19 mouse cellular contexts compared by ENCODE assay signal in the genomic region with DNA sequence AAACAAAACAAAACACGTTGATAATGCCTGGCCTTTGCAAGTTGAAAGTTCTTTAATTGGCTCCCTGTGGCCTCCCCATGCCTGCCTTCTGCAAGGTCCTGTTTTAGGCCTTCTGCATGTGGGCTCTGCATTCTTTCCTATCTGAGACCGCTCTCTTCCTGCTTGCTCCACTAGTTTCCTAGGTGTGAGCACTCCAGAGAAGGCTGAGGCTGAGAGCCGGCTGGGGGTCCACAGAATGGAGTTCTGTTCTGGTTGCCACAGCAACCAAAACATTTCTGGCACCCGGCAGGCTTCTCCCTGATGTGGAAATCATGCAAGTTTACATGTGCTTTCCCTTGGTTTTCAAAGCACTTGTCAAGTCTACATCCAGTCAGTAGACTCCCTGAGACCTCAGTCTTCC. TPM values are rescaled to one million over a fixed set of nuclear protein-coding genes. Genes with fewer than 3 reads are reported as not detected.
A peak's percentile ranks its signal among the peaks of the same experiment; 100 is the strongest.
DNase-seq lines count a peak whose midpoint lies in the region; ATAC-seq and TF ChIP-seq lines count a peak whose summit lies in the region.
"Had no signal": no experiment of that assay in that cellular context is flagged by ENCODE, and none has a peak within 500 bp of the region (broad histone marks: within the 10 kb centered on the region; RNA-seq: fewer than 3 reads in every experiment).

No protein-coding gene starts in this region.

- 0 out of 2 replicates have a peak, but pooled peaks cover 2% of the 10 kb centered on the region for H3K4me1 ChIP-seq in hindbrain, embryonic 13.5 days (replicated peaks)
- peaks cover 5% of the 10 kb centered on the region for H3K4me1 ChIP-seq in hindbrain, embryonic 10.5 days (replicated peaks)
- peaks cover 5% of the 10 kb centered on the region; the same call in 1 of the 2 replicates for H3K4me1 ChIP-seq in forebrain, postnatal 0 days (ENCODE audit: insufficient read depth)
- H3K4me1 ChIP-seq in neural tube, embryonic 15.5 days = peaks cover 4% of the 10 kb centered on the region; the same call in 1 of the 2 replicates
- H3K4me1 ChIP-seq: embryonic facial prominence, embryonic 12.5 days; neural tube, embryonic 13.5 days had no signal

- no peak overlapping the region for H3K4me2 ChIP-seq in hindbrain, embryonic 13.5 days
- no peak overlapping the region for H3K4me2 ChIP-seq in forebrain, postnatal 0 days (ENCODE audit: low read depth)
- no peak overlapping the region for H3K4me2 ChIP-seq in neural tube, embryonic 15.5 days
- H3K4me2 ChIP-seq: embryonic facial prominence, embryonic 12.5 days; neural tube, embryonic 13.5 days had no signal

- 9% methylated on average over 4 of the region's 4 CpGs for WGBS in hindbrain, embryonic 13.5 days
- 9% methylated on average over 4 of the region's 4 CpGs for WGBS in hindbrain, embryonic 10.5 days
- 7% methylated on average over 4 of the region's 4 CpGs for WGBS in forebrain, postnatal 0 days
- 17% methylated on average over 4 of the region's 4 CpGs for WGBS in neural tube, embryonic 15.5 days

- H3K36me3 ChIP-seq in hindbrain, embryonic 13.5 days = no peaks in the 10 kb centered on the region
- no peaks in the 10 kb centered on the region for H3K36me3 ChIP-seq in hindbrain, embryonic 10.5 days
- no peaks in the 10 kb centered on the region for H3K36me3 ChIP-seq in forebrain, postnatal 0 days (ENCODE audit: insufficient read depth)
- H3K36me3 ChIP-seq in neural tube, embryonic 15.5 days = no peaks in the 10 kb centered on the region
- H3K36me3 ChIP-seq: embryonic facial prominence, embryonic 12.5 days; neural tube, embryonic 13.5 days had no signal

- no peak overlapping the region for H3K9ac ChIP-seq in hindbrain, embryonic 13.5 days
- H3K9ac ChIP-seq in forebrain, postnatal 0 days = no peak overlapping the region
- no peak overlapping the region for H3K9ac ChIP-seq in neural tube, embryonic 15.5 days (replicated peaks)
- H3K9ac ChIP-seq: embryonic facial prominence, embryonic 12.5 days; neural tube, embryonic 13.5 days had no signal

- no peak overlapping the region for H3K27ac ChIP-seq in hindbrain, embryonic 13.5 days
- H3K27ac ChIP-seq in hindbrain, embryonic 10.5 days = no peak overlapping the region
- H3K27ac ChIP-seq in forebrain, postnatal 0 days (ENCODE audit: low read depth, low read length) = no peak overlapping the region
- no peak overlapping the region for H3K27ac ChIP-seq in neural tube, embryonic 15.5 days (replicated peaks)
- H3K27ac ChIP-seq: embryonic facial prominence, embryonic 12.5 days; neural tube, embryonic 13.5 days had no signal

- DNase-seq in hindbrain, embryonic 10.5 days (ENCODE audit: low spot score) = no peak
- DNase-seq in retina, postnatal 1 day = peak; percentile 4
- DNase-seq in retina, embryonic 14.5 days (ENCODE audit: low spot score) = no peak
- DNase-seq in forebrain, postnatal 0 days = peak; percentile 75
- DNase-seq in kidney, postnatal 14 days = no peak
- DNase-seq: cerebellum, postnatal 14 days; heart, adult 18-20 months; heart, postnatal 14 days; kidney, adult 11 months; lung, adult 2 months; right cerebral cortex, postnatal 25 days had no signal

- TF ChIP-seq CTCF in forebrain, postnatal 0 days (IDR thresholded peaks at IDR 0.05; ENCODE audit: low read depth) = no peak

- no peaks in the 10 kb centered on the region for H3K27me3 ChIP-seq in hindbrain, embryonic 13.5 days
- H3K27me3 ChIP-seq in hindbrain, embryonic 10.5 days (ENCODE audit: insufficient read depth, poor library complexity, severe bottlenecking) = no peaks in the 10 kb centered on the region
- H3K27me3 ChIP-seq in forebrain, postnatal 0 days (ENCODE audit: insufficient read depth, low read length) = no peaks in the 10 kb centered on the region
- no peaks in the 10 kb centered on the region for H3K27me3 ChIP-seq in neural tube, embryonic 15.5 days (replicated peaks)
- H3K27me3 ChIP-seq: embryonic facial prominence, embryonic 12.5 days; neural tube, embryonic 13.5 days had no signal

- H3K4me3 ChIP-seq in hindbrain, embryonic 13.5 days = no peak overlapping the region
- H3K4me3 ChIP-seq in hindbrain, embryonic 10.5 days = no peak overlapping the region
- H3K4me3 ChIP-seq in forebrain, postnatal 0 days (ENCODE audit: low read depth, low read length) = no peak overlapping the region
- no peak overlapping the region for H3K4me3 ChIP-seq in neural tube, embryonic 15.5 days (replicated peaks)
- H3K4me3 ChIP-seq: embryonic facial prominence, embryonic 12.5 days; neural tube, embryonic 13.5 days had no signal

- H3K9me3 ChIP-seq in hindbrain, embryonic 13.5 days = no peaks in the 10 kb centered on the region
- H3K9me3 ChIP-seq in hindbrain, embryonic 10.5 days = no peaks in the 10 kb centered on the region
- no peaks in the 10 kb centered on the region for H3K9me3 ChIP-seq in forebrain, postnatal 0 days (ENCODE audit: low read length)
- H3K9me3 ChIP-seq in neural tube, embryonic 15.5 days (replicated peaks) = no peaks in the 10 kb centered on the region
- H3K9me3 ChIP-seq: embryonic facial prominence, embryonic 12.5 days; neural tube, embryonic 13.5 days had no signal

- peak; percentile 36; the same call in 1 of the 2 replicates for ATAC-seq in hindbrain, embryonic 13.5 days (ENCODE audit: low FRiP score)
- peak; percentile 94 for ATAC-seq in forebrain, postnatal 0 days
- ATAC-seq in neural tube, embryonic 15.5 days (ENCODE audit: low FRiP score) = peak; percentile 63
- ATAC-seq: CD4-positive, CD25-positive, alpha-beta regulatory T cell, adult 4 months had no signal

RNA-seq across cellular contexts. Expression of gene Mylk4, which starts 24.7 kb away (rescaled TPM):
- polyA plus RNA-seq in hindbrain, embryonic 13.5 days (2015; fragmentation: Nextera tagmentation; extraction: Ambion mirVana) = 0.05 TPM in 1 of 2 replicates, not detected in the other
- not detected in 2 replicates for polyA plus RNA-seq in hindbrain, embryonic 10.5 days (2016; fragmentation: Nextera tagmentation; extraction: Ambion mirVana)
- 0.05 and 0.08 TPM in 2 replicates for total RNA-seq in forebrain, postnatal 0 days (2014; rRNA removed)
- polyA plus RNA-seq in forebrain, postnatal 0 days (2015; fragmentation: Nextera tagmentation; extraction: Ambion mirVana) = 0.05 and 0.21 TPM in 2 replicates
- 0.40 and 0.52 TPM in 2 replicates for polyA plus RNA-seq in neural tube, embryonic 15.5 days (2015; fragmentation: Nextera tagmentation; extraction: Ambion mirVana)
- polyA plus RNA-seq: CD4-positive, CD25-positive, alpha-beta regulatory T cell, adult 4 months had no signal

RNA-seq across cellular contexts. Expression of gene Wrnip1, which starts 42.8 kb away (rescaled TPM):
- 24.3 and 27.5 TPM in 2 replicates for polyA plus RNA-seq in hindbrain, embryonic 13.5 days (2015; fragmentation: Nextera tagmentation; extraction: Ambion mirVana)
- 16.8 and 19.4 TPM in 2 replicates for polyA plus RNA-seq in hindbrain, embryonic 10.5 days (2016; fragmentation: Nextera tagmentation; extraction: Ambion mirVana)
- 81.6 and 85.1 TPM in 2 replicates for total RNA-seq in forebrain, postnatal 0 days (2014; rRNA removed)
- 34.6 and 38.0 TPM in 2 replicates for polyA plus RNA-seq in forebrain, postnatal 0 days (2015; fragmentation: Nextera tagmentation; extraction: Ambion mirVana)
- polyA plus RNA-seq in neural tube, embryonic 15.5 days (2015; fragmentation: Nextera tagmentation; extraction: Ambion mirVana) = 35.8 and 42.8 TPM in 2 replicates

RNA-seq across cellular contexts. Expression of gene D930007J09Rik, which starts 43.6 kb away (rescaled TPM):
- not detected in 2 replicates for polyA plus RNA-seq in hindbrain, embryonic 13.5 days (2015; fragmentation: Nextera tagmentation; extraction: Ambion mirVana)
- polyA plus RNA-seq in hindbrain, embryonic 10.5 days (2016; fragmentation: Nextera tagmentation; extraction: Ambion mirVana) = not detected in 2 replicates
- not detected in 2 replicates for total RNA-seq in forebrain, postnatal 0 days (2014; rRNA removed)
- polyA plus RNA-seq in forebrain, postnatal 0 days (2015; fragmentation: Nextera tagmentation; extraction: Ambion mirVana) = not detected in 2 replicates
- not detected in 2 replicates for polyA plus RNA-seq in neural tube, embryonic 15.5 days (2015; fragmentation: Nextera tagmentation; extraction: Ambion mirVana)
- total RNA-seq: heart, adult 18-20 months; megakaryocyte-erythroid progenitor cell, adult 5-6 weeks had no signal
- polyA plus RNA-seq: CD4-positive, CD25-positive, alpha-beta regulatory T cell, adult 4 months; embryonic facial prominence, embryonic 12.5 days; limb, embryonic 11.5 days; lung, adult 2 months; neural tube, embryonic 13.5 days; stomach, embryonic 14.5 days had no signal

Comparison
In these comparisons a context has a peak if more than half of its experiments do, and no peak if none do; other contexts are left out.
1. DNase-seq: peak in retina, postnatal 1 day (single experiment) and forebrain, postnatal 0 days (single experiment); none in hindbrain, embryonic 10.5 days (single experiment), retina, embryonic 14.5 days (single experiment) and kidney, postnatal 14 days (single experiment).
2. ATAC-seq: peak in every context shown above with its lines; median percentile 94 in forebrain, postnatal 0 days; 63 in neural tube, embryonic 15.5 days; 36 in hindbrain, embryonic 13.5 days.